Mouse (Mus musculus) heart, adult 8-10 months (tissue): ENCODE results near the gene Cldn14. TPM values are rescaled to one million over a fixed set of nuclear protein-coding genes. Genes with fewer than 3 reads are reported as not detected.

Experiments used
- DNase-seq: peaks from one replicate; pipeline ENCODE4 v3.0.0; 2022; ENCODE audit warnings: low spot score
- total RNA-seq, 4 experiments: library from RNA; stranded (reverse); gene quantifications; 2 replicates each; pipeline ENCODE4 v1.2.4; 2022

The Cldn14 gene
- total RNA-seq, 4 experiments from 2014 or later, result not detected

- DNase-seq, result no peak
These were observed 61.2 kb downstream of the Cldn14 start for GRCm38 (mm10) chr16:93947396-93947795.

- no peak for DNase-seq
These were observed 64.3 kb downstream of the Cldn14 start for GRCm38 (mm10) chr16:93944301-93944700.

GRCm38 (mm10) chr16:93942796-93943502, 65.7 kb downstream of the Cldn14 start:
- no peak for DNase-seq

- DNase-seq, result no peak
These were observed 66.7 kb downstream of the Cldn14 start for GRCm38 (mm10) chr16:93941781-93942567.

GRCm38 (mm10) chr16:93939961-93940360, 68.7 kb downstream of the Cldn14 start:
- DNase-seq, result no peak

GRCm38 (mm10) chr16:93938400-93938846, 70.2 kb downstream of the Cldn14 start:
- peak; percentile 49 for DNase-seq

- no peak for DNase-seq
These were observed 73.6 kb downstream of the Cldn14 start for GRCm38 (mm10) chr16:93935009-93935408.

- DNase-seq, result no peak
These were observed 74.0 kb downstream of the Cldn14 start for GRCm38 (mm10) chr16:93934588-93934987.

- no peak for DNase-seq
These were observed 76.2 kb downstream of the Cldn14 start for GRCm38 (mm10) chr16:93932185-93933168.

- DNase-seq, result no peak
These were observed 79.1 kb downstream of the Cldn14 start for GRCm38 (mm10) chr16:93929370-93930032.

- DNase-seq, result no peak
These were observed 82.9 kb downstream of the Cldn14 start for GRCm38 (mm10) chr16:93925684-93926247.

GRCm38 (mm10) chr16:93923788-93924187, 84.8 kb downstream of the Cldn14 start:
- no peak for DNase-seq

- no peak for DNase-seq
These were observed 85.7 kb downstream of the Cldn14 start for GRCm38 (mm10) chr16:93922835-93923389.

GRCm38 (mm10) chr16:93920673-93921072, 88.0 kb downstream of the Cldn14 start:
- DNase-seq, result no peak

- DNase-seq, result no peak
These were observed 89.4 kb downstream of the Cldn14 start for GRCm38 (mm10) chr16:93919189-93919588.

- no peak for DNase-seq
These were observed 90.0 kb downstream of the Cldn14 start for GRCm38 (mm10) chr16:93918679-93919060.

GRCm38 (mm10) chr16:93917712-93918678, 90.6 kb downstream of the Cldn14 start:
- peak; percentile 64 for DNase-seq

GRCm38 (mm10) chr16:93915338-93915849, 93.2 kb downstream of the Cldn14 start:
- no peak for DNase-seq
